Mouse (Mus musculus) adrenal gland, adult 18-20 months (tissue): Measurements from ENCODE around the gene Hapln2. TPM values are rescaled to one million over a fixed set of nuclear protein-coding genes. Genes with fewer than 3 reads are reported as not detected.

Source experiments
- DNase-seq, 2 experiments: peaks; one replicate each; pipeline ENCODE4 v3.0.0; 2021 to 2022; ENCODE audit warnings: low spot score in 2 of 2
- total RNA-seq, 2 experiments: library from RNA; stranded (reverse); gene quantifications; 1 replicate in 1 of 2; 2 replicates in 1 of 2; pipeline ENCODE4 v1.2.3; 2021

Hapln2 gene
- total RNA-seq, 2 experiments from 2014 or later: not detected

DNA sequence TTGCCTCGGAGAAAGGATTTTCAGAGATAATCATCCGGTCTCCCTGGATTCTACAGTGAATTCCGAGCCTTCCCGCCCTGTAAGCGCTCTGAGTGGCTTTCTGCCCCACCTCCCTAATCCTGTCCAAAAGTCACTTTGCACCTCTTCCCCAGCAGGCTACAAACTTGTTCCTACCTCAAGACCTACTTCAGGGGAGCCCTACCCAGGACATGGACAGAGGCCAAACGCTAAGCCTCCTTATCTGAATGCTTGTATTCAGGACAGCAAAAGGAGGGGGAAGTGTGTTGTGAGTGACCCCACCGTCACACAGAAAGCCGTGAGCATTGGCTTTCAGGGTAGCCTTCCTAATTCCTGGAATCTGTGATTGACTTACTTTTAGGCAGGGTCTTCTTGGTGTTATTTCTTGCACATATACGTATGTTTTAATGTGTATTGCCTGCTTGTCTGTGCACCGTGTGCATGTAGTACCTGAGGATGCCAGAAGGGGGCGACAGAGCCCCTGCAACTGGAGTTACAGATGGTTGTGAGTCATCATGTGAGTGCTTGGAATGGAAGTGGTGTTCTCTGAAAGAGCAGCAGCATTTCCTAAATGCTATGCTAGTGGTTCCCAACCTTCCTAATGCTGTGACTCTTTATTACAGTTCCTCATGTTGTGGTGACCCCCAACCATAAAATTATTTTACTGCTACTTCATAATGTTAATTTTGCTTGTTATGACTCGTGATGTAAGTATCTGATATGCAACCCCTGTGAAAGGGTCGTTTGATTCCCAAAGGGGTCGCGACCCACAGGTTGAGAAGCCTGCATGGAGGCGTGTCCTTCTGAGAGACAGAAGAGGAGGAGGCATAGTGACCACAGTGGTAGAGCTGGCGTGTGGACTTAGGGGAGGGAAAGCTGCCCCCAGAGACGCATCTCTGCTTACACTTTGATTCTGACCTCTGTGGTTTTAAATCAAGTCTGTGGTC lies 21.3 kb downstream of the Hapln2 start:
- no peak for DNase-seq

GRCm38 (mm10) chr3:88002291-88002976 lies 24.9 kb downstream of the Hapln2 start:
- DNase-seq: peak in 1 of 2 experiments; percentile 15

DNA sequence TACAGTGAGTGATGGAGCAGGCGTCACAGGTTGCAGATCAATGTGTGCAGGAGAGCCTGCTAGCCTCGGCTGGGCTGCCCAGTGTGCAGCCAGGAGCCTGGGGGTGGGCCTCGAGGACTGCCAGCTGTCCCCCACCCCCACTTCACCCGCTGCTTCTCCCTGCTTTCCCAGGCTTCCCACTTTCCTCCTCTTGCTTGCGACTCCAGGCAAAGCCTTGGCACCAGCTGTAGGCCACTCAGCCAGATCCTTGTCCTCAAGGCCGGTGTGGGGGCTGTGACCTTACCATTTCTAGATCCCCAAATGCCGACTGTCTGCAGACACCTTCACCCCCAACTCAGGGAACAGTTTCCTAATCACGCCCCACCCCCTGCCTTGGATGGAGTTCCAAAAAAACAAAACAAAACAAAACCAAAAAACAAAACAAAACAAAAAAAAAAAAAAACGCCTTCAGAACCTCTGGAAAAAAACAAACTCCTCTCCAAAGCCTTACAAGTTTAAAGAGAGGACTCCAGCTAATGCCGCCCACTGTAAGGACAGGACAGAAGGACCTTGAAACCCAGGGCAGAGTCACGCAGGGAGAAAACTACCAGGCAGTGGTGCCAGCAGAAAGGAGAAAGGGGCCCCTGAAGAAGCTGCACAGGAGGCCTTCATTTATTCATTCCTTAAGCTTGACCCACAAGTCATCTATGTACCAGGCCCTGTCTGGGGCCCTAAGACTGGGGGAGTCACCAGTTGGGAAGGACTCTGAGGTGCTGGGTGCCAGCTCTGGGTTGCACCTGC lies 26.4 kb downstream of the Hapln2 start:
- DNase-seq: peak in 1 of 2 experiments; percentile 51

GRCm38 (mm10) chr3:88000181-88000580 lies 27.2 kb downstream of the Hapln2 start, which contains the start of gene Bcan:
Bcan (minus strand) TSS chr3:88000230.
- peak in 1 of 2 experiments; percentile 62 for DNase-seq

DNA sequence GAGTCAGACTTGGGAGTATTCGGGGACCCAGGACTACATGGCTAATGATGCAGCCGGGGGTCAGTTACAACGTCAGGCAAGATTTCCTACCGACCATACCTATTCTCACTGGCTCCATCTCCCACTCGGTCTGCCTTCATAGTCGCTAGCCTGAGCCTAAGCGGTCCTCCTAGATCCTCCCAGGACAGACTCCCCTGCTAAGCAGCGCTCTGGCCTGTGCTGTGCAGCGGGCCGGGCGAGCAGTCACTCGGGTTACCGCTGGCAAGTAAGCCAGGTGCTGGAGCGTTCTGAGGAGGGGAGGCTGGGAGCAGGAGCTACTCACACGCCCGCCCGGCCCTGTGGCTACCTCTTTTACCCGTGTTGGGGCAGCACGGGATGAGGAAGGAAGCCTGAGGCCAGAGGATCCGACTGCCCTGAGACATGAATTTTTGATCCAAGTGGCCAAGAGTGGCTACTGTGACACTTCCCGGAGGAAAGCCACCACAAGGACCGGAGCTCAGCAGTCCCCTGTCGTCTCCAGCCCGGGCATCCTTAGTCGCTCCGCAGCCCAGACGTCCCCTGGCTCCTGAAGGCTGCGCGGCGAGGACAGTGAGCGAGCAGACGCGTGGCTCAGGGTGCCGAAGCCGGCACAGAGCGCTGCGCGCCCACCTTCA lies 28.0 kb downstream of the Hapln2 start:
- DNase-seq: peak in 1 of 2 experiments; percentile 29

DNA sequence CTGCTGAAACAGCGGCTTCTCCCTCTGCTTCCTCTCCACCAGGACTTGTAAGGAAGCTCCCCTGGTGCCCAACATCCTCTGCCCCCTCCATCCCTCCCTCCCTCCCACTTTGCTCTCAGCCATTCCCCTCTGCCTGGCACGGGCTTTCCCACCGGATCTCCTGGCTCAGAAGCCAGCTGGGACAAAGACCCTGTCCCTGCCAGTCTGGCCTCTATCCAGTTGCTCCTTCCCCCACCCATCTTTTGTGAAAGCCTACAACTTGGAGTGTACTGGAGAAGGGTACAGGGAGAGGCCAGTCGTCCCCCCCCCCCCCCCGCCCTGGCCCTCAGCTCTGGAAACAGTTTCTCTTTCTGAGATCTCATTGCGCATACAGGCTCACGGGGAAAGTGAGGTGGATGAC lies 28.6 kb downstream of the Hapln2 start:
- DNase-seq: no peak

DNA sequence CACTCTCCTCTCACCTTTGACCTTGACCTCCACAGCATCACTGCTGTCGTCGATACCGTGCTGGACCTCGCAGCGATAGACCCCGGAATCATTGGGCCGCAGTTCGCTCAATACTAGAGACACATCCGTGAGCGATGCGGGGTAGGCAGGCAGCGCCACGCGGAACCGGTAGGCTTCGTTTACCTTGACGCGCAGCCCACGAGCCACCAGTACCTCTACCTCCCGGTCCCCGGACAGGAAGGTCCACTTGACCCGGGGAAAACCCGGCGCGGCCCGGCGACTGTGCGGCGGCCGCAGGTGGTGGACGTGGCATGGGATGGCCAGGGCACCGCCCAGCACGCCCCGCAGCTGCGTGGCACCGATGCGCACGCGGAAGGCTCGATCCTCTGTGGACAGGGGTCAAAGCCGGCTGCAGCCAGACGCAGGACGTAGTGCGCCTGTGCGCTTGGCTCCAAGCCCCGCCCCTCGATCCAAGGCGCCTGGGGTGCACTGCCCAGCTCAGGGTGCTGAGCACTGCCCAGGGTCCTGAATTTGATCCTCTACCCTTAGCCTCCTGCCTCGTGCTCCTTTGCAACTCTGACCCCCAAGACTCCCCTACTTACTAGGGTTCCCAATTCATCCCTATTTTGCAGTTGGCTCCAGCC lies 30.3 kb downstream of the Hapln2 start:
- DNase-seq: no peak

- DNase-seq: no peak
Measured at GRCm38 (mm10) chr3:87996401-87996800, 31.0 kb downstream of the Hapln2 start.

DNA sequence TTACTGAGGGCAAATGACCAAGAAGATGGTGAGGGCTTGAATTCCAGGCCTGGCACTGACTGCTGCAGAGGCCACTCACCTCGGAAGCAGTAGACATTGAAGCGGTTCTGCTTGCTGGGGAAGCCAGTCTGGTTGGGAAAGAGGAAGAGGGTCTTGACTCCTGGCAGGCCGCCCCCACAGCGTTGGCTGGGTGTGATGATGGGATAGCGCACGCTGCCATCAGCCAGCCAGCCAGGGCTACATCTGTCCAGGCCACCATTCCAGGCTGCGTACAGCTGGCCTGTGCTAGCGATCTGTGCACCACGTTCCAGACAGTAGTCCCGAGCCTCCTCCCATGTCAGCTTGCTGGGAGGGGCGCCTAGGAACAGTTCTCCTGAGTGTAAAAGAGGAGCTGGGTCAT lies 32.1 kb downstream of the Hapln2 start:
- DNase-seq: peak in 1 of 2 experiments; percentile 16

DNA sequence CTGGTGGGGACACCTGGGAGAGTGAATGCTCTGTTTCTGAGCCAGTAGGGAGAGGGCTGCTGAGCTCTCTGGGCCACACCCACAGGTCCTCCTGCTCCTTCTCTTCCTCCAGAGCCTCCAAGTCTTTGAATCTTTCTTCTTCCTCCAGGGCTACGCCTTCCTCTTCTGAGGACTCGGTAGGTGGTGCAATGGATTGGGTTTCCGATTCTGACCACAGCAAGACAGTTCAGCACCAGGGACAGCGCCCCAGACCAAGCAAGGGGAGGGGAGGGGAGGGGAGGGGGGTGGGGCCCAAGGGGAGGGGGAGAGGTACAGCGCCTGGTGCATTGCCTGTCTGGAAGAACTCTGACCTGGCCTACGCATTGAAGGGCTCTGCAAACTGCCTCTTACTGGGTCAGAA lies 33.9 kb downstream of the Hapln2 start:
- DNase-seq: no peak

DNA sequence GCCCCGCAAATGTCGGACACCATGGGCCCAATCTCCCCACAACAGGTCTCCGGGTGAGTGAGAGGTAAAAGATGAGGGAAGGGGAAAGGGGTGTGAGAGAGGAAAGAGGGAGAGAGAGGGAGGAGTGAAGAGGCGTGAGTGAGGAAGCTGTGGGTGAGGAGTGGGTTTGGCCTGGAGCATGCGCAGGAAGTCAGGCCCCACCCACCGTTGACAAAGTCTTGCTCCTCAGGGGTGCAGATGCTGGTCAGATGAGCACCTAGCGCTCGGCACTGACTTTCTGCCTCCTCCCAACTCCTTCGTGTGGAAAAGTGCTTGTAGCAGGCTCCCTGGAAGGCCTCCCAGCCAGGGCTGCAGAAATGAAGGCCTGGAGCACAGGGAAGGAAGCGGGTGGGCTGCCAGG lies 37.4 kb downstream of the Hapln2 start:
- no peak for DNase-seq

- no peak for DNase-seq
Measured at GRCm38 (mm10) chr3:87988068-87988467, 39.3 kb downstream of the Hapln2 start.

GRCm38 (mm10) chr3:87987633-87988032 lies 39.8 kb downstream of the Hapln2 start:
- no peak for DNase-seq

GRCm38 (mm10) chr3:87986868-87987267 lies 40.5 kb downstream of the Hapln2 start:
- DNase-seq: peak; percentile 94 to 97

DNA sequence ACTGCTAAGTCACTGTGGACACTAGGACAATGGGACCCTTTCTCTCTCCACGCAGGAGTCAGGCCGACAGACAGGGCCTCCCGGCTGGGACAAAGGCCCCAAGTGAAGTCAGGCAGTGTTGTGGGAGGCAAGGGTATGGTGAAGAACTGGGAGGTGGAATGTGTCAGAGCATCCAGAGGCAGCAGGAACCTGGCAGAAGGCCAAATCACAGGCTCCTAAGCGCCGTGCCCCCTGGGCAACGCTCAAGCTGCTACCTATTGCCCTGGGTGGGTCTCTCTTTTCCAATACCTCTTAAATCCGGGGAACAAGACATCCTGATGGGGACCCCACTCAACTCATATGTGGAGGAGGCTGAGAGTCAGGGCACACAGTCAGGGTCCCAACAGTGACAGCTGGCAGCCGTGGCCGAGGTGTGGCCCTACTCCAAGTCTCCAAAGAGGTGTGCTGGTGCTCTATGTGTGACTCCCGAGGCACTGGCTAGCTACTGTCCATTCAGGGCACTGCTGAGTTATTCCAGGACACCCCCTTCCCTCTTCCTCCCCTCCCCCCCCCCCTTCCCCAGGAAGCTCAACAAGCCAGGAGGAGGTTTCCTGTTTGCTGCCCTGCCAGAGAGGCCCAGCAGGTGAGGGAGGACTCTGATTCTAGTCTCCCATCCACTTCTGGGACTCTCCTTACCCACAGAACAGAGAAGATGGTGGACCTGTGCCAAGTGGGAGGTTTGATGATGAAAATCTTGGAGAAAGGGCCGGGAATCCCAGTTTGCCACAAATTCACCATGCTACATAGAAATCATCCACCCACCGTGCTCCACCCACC lies 41.7 kb downstream of the Hapln2 start:
- no peak for DNase-seq

GRCm38 (mm10) chr3:87984094-87984493 lies 43.3 kb downstream of the Hapln2 start:
- no peak for DNase-seq

- DNase-seq: no peak
Measured at GRCm38 (mm10) chr3:87983627-87984026, 43.8 kb downstream of the Hapln2 start.

DNA sequence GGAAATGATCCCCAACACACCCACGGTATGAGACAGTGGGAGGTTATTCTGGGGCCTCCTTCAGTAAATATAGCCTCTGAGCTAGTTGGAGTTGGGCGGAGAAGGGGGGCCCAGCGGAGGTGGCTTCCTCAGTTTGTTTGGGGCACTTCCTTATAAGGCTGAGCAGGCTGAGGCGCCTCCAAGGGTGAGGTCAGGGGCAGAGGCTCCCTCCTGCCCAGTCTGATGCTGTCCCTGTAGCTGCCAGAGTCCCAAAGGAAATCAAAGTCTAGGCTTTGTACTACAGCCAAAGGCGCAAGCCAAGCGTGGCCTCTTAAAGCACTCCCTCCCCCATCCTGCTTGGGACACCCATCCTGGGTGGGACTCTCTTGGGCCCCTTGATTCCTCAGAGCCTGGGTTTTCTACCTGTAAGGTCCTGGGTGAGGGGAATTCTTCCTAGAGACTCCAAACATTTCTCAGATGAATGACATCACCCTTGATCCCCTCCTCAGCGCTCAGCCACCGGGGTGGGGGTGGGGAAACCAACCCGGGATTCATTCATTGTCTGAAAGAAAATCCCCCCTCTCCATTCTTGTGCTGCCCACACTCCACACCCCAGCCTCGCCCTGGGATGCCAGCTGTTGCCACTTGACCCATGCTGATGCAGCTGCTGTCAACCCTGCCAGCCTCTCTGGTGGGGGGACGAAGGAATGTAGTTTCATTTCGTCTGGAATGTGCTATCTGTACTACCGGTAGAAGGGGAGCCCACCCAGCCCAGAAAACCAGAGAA lies 44.4 kb downstream of the Hapln2 start:
- no peak for DNase-seq
